Comparison of ENCODE assay signal across 10 mouse cellular contexts in genomic region chr15:82967947-82968346, GRCm38 (mm10). TPM values are rescaled to one million over a fixed set of nuclear protein-coding genes. Genes with fewer than 3 reads are reported as not detected.
DNase-seq lines count a peak whose midpoint lies in the region; ATAC-seq lines count a peak whose summit lies in the region.
"Had no signal": no experiment of that assay in that cellular context is flagged by ENCODE, and none has a peak within 500 bp of the region (broad histone marks: within the 10 kb centered on the region; RNA-seq: fewer than 3 reads in every experiment).

No protein-coding gene starts in this region.

- peaks cover 36% of the 10 kb centered on the region for H3K27me3 ChIP-seq in heart, embryonic 15.5 days
- peaks cover 85% of the 10 kb centered on the region for H3K27me3 ChIP-seq in hindbrain, embryonic 10.5 days (ENCODE audit: insufficient read depth, poor library complexity, severe bottlenecking)
- H3K27me3 ChIP-seq in midbrain, embryonic 12.5 days = peaks cover 58% of the 10 kb centered on the region

- no peak for DNase-seq in heart, adult 9 months (ENCODE audit: low spot score in 2 of 2)
- peak; percentile 49 for DNase-seq in R1 (ENCODE audit: low read depth, low spot score)
- no peak for DNase-seq in hindbrain, embryonic 10.5 days (ENCODE audit: low spot score)
- DNase-seq in adrenal gland, adult (ENCODE audit: inconsistent age in 2 of 2, low spot score in 1 of 2) = no peak
- DNase-seq in cerebellum, adult 9-11 months = no peak
- no peak for DNase-seq in gastrocnemius, postnatal 25 days
- DNase-seq: kidney, adult 18-20 months; lung, postnatal 4 days had no signal

- no peaks in the 10 kb centered on the region for H3K9me3 ChIP-seq in heart, embryonic 15.5 days (replicated peaks)
- H3K9me3 ChIP-seq in hindbrain, embryonic 10.5 days = no peaks in the 10 kb centered on the region
- no peaks in the 10 kb centered on the region for H3K9me3 ChIP-seq in midbrain, embryonic 12.5 days

- H3K27ac ChIP-seq in heart, embryonic 15.5 days = no peak overlapping the region
- peak overlapping the region; percentile 79 for H3K27ac ChIP-seq in hindbrain, embryonic 10.5 days
- peak overlapping the region; percentile 84 for H3K27ac ChIP-seq in midbrain, embryonic 12.5 days (replicated peaks)

- WGBS in heart, embryonic 15.5 days = 48% methylated on average over 6 of the region's 6 CpGs
- 25% methylated on average over 6 of the region's 6 CpGs for WGBS in hindbrain, embryonic 10.5 days
- WGBS in midbrain, embryonic 12.5 days = 35% methylated on average over 6 of the region's 6 CpGs

- H3K4me3 ChIP-seq in heart, embryonic 15.5 days = peak overlapping the region; percentile 11; the same call in 1 of the 2 replicates
- peak overlapping the region; percentile 41 for H3K4me3 ChIP-seq in hindbrain, embryonic 10.5 days
- H3K4me3 ChIP-seq in midbrain, embryonic 12.5 days = peak overlapping the region; percentile 14; the same call in 1 of the 2 replicates

- ATAC-seq in heart, embryonic 15.5 days (replicated peaks; ENCODE audit: insufficient number of reproducible peaks, insufficient read depth, low FRiP score, low read depth) = no peak
- ATAC-seq in midbrain, embryonic 12.5 days (ENCODE audit: low FRiP score, low read depth) = no peak

- H3K9ac ChIP-seq in heart, embryonic 15.5 days = peak overlapping the region; percentile 26
- peak overlapping the region; percentile 32; the same call in 1 of the 2 replicates for H3K9ac ChIP-seq in midbrain, embryonic 12.5 days (replicated peaks)

- H3K4me2 ChIP-seq in heart, embryonic 15.5 days = peak overlapping the region; percentile 51
- peak overlapping the region; percentile 48 for H3K4me2 ChIP-seq in midbrain, embryonic 12.5 days (replicated peaks)

- H3K36me3 ChIP-seq in heart, embryonic 15.5 days = no peaks in the 10 kb centered on the region
- no peaks in the 10 kb centered on the region for H3K36me3 ChIP-seq in hindbrain, embryonic 10.5 days
- H3K36me3 ChIP-seq in midbrain, embryonic 12.5 days = no peaks in the 10 kb centered on the region

- H3K4me1 ChIP-seq in heart, embryonic 15.5 days (replicated peaks) = peaks cover 23% of the 10 kb centered on the region
- peaks cover 41% of the 10 kb centered on the region for H3K4me1 ChIP-seq in hindbrain, embryonic 10.5 days (replicated peaks)
- peaks cover 42% of the 10 kb centered on the region for H3K4me1 ChIP-seq in midbrain, embryonic 12.5 days

RNA-seq across cellular contexts. Expression of gene Tcf20, which starts 19.7 kb away (rescaled TPM):
- polyA plus RNA-seq in heart, embryonic 15.5 days (2015; fragmentation: Nextera tagmentation; extraction: Ambion mirVana) = 4.2 and 5.2 TPM in 2 replicates
- 6.7 and 6.9 TPM in 2 replicates for polyA plus RNA-seq in hindbrain, embryonic 10.5 days (2016; fragmentation: Nextera tagmentation; extraction: Ambion mirVana)
- 13.7 TPM in 2 replicates for polyA plus RNA-seq in midbrain, embryonic 12.5 days (2016; fragmentation: Nextera tagmentation; extraction: Ambion mirVana)
- total RNA-seq in gastrocnemius, postnatal 25 days (2021) = 10 to 100 TPM; 24.4 to 25.5 TPM
